Mouse (Mus musculus) kidney, adult 2 months (tissue): ENCODE results near the gene Cox19.

Source experiments
- CTCF ChIP-seq: fragments of 200-500 bp; conservative IDR thresholded peaks from 2 replicates; pipeline ENCODE4 v1.5.1; 2011; ENCODE audit warnings: low read depth, mild to moderate bottlenecking, control low read depth, low read length, moderate library complexity, mixed read lengths; ENCODE audit not compliant: insufficient read depth, insufficient read length
- POLR2A ChIP-seq: fragments of 200-500 bp; IDR thresholded peaks from one replicate; pipeline ENCODE4 v1.6.1; 2011; ENCODE audit warnings: low read depth, low read length, control low read depth

DNA sequence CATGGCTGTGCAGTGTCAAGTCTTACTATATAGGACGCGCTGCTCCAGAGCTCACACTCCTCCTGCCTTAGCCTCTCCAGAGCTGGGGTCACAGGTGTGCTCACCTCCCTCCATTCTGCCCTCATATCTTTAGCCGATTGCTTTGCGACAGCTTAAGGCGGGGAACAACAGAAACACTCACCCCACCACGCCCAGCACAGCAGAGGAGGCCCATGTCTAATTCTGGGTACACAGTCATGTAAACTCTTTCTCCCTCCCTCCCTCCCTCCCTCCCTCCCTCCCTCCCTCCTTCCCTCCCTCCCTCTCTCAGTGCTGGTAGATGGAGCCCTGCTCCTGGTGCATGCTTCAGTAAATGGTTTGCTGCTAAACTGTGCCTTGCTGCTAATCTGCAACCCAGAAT is 1.5 kb downstream of the Cox19 start:
- no peak for TF ChIP-seq CTCF
- no peak for TF ChIP-seq POLR2A
